Mouse (Mus musculus) spleen, postnatal 4 days (tissue): ENCODE measurements around the gene Cox19.

Experiments used
- DNase-seq, 2 experiments: peaks; one replicate each; pipeline ENCODE4 v3.0.0; 2022; ENCODE audit warnings: low spot score in 2 of 2

Cox19 gene

DNA sequence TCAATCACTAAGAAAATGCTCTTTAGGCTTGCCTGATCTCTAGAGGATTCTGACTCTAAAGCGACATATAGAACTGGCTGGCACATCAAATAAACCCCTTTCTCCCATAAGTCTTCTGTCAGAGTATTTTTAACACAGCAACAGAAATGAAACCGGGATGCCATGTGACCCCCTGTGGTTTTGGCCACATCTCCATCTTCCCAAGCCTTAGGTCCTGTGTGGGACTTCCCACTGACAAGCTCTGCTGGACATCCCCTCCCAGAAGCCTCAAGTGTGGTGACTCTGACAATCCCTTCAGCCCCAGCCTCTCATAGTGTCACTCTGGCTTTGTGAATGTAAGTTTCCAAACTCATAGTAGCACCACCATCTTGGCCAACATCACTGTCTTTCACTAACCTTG lies 57.1 kb downstream of the Cox19 start:
- DNase-seq = no peak

DNA sequence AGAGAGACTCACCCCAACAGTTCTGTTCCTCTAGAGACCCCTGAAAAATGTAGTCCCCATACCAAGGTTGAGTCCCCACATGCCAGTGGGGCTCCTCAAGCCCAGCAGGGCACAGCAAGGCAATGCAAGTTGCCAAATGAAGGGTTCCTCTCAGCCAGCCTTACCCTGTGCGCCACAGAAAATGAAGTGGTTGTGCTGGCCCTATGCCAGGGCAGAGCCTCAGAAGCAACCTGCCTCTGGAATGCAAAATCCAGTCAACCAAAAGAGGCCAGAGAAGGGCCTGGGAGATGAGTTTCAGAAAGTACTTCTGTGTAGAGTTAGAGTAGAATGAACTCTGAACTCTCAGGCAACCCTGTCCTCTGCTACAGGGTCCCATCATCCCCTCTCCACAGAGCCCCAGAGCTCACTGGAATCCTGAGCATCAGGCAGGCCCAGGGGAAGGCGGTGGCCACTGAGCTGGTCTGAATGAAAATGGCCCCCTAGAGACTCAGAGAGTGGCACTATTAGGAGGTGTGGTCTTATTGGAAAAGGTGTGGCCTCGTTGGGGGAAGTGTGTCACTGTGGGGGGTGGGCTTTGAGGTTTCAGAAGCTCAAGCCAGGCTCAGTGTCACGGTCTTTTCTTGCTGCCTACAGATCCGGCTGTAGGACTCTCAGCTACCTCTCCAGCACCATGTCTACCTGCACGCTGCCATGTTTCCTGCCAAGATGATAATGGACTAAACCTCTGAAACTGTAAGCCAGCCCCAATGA lies 59.2 kb downstream of the Cox19 start:
- DNase-seq = no peak

DNA sequence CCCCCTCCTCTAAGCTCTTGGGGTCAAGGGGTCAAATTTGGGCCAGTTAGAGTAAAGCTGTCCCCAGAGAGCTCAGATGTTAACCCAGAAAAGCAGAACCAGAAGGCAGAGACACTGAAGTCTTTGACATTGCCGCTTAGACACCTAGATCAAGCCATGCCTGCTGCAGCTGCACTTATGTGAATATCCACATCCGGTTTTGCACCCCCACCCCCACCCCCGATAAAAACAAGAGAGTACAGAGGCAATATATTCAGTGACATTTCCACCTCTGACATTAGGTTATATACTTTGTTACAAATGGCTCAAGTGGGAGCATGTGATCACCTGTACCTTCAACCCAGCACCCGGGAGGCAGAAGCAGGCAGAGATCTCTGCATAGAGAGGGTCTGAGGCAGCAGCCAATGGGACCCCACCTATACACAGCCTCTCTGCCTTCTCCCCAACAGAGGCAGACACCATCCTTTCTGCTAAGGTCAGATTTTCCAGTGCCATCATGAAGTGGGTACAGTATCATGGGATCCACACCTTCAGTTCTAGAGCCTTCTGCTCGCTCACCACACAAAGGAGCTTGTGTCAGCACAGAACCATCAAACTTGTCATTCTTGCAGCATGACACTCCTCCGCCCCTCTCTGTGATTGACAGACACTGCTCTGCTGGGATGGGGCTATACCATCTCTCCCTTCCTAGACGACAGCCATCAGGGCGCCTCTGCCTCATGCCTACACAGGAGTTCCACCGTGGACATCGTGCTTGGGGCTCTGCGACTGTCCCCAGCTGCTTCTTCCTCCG lies 60.6 kb downstream of the Cox19 start:
- no peak for DNase-seq

DNA sequence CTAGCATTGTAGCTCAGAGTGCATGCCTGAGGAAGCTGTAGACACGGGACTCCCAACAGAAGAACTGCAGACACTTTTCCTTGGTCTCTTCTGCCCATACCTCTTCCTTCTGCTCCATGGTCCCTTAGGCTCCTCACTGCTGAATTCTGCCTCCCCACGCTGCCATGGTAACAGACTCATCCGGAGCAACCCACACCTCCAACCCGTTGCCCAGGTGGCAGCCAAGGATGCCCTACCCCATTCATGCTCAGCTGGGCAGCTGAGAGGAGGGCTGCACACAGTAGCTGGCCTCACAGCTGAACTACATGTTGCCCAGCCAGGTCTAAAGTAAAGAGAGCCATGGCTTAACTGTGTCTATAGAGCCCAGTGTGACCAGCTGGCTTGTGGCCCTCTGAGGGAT lies 62.6 kb downstream of the Cox19 start:
- DNase-seq = no peak

DNA sequence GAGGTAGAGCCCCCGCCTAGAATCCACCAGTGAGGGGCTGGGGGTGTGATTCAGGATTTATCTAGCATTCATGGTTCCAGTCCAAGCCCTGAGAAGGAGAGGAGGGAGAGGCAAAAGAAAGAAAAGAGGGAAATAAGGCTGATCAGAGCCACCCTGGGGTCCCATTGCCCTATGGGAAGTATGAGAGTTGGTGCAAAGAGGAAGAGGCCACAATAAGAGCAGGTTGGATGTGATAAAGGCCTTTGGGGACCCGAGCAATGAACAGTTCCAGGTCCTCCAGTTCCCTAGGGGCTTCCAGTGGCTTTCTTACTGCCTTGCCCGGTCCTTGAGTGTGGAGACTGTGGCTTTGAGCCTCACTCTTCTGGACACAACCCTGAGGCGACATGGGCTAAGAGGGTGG lies 63.4 kb downstream of the Cox19 start:
- DNase-seq = no peak

DNA sequence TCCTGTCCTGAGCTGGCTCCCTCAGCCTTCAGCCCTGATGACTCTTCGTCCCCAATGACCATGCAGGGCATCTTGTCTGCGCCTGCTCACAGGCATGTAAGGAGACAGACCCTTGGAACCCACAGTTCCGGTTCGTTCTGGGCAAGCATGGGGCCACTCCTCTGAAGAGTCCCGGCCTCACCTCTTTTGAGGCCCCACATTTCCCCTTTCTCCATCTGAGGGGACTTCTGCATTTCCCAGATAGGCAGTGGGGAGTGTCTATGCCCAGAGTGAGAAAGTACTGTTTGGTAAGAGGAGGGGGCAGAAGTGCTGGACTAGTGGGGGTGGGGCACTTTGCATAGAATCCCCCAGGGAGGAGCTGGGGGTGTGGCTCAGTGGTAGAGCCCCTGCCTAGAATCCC lies 64.1 kb downstream of the Cox19 start:
- DNase-seq = peak; percentile 45 to 63
